Mouse (Mus musculus): ENCODE measurements around the gene Camk1d.

- no peak for TF ChIP-seq CTCF (IDR thresholded peaks at IDR 0.05; ENCODE audit: insufficient read depth, low read depth, low read length)
- TF ChIP-seq POLR2A (IDR thresholded peaks at IDR 0.05; ENCODE audit: insufficient read depth, low read depth, low read length), result no peak
These were observed 30.9 kb downstream of the Camk1d start for GRCm38 (mm10) chr2:5683366-5683765.
